Mouse (Mus musculus) spleen, adult 2 months (tissue): Measurements from ENCODE around the gene Asdurf.

Source experiments
- CTCF ChIP-seq: fragments of 200-500 bp; IDR thresholded peaks from 2 replicates; pipeline ENCODE4 v1.5.1; 2011; ENCODE audit warnings: mild to moderate bottlenecking, inconsistent platforms; ENCODE audit not compliant: insufficient read depth, insufficient read length, insufficient replicate concordance; ENCODE audit errors: extremely low read depth
- POLR2A ChIP-seq: fragments of 200-500 bp; IDR thresholded peaks from 2 replicates; pipeline ENCODE4 v1.6.1; 2011; ENCODE audit warnings: low read depth, low read length, inconsistent platforms

DNA sequence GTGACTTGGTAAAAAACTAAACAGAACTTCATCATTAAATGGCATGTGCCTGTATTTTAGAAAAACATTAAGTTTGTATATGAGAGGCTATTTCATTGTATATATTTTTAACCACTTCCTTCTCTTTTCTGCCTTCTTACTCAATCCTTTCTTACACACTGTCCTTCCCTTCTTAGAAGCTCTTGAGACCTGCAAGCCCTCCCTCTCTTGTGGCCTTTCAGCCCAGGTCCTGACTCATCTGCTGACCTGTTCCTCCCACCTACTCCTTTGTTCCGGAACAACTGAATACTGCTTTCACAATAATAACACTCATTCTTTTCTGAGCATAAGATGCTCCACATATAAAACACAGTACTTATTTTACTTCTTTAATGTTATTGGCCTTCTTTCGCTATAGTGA, 11.3 kb downstream of the Asdurf start:
- no peak for TF ChIP-seq POLR2A
- no peak for TF ChIP-seq CTCF
